Mouse (Mus musculus): ENCODE data around the gene Tmem30b.

GRCm38 (mm10) chr12:73517768-73518167 lies 28.4 kb downstream of the Tmem30b start:
- TF ChIP-seq EP300 (IDR thresholded peaks at IDR 0.05) (no peak), CTCF (IDR thresholded peaks at IDR 0.05) (no peak)

All from lung, postnatal 0 days (tissue).